Mouse (Mus musculus): ENCODE results near the gene Ptms.
A peak's percentile ranks its signal among the peaks of the same experiment; 100 is the strongest.

Gene Ptms

DNA sequence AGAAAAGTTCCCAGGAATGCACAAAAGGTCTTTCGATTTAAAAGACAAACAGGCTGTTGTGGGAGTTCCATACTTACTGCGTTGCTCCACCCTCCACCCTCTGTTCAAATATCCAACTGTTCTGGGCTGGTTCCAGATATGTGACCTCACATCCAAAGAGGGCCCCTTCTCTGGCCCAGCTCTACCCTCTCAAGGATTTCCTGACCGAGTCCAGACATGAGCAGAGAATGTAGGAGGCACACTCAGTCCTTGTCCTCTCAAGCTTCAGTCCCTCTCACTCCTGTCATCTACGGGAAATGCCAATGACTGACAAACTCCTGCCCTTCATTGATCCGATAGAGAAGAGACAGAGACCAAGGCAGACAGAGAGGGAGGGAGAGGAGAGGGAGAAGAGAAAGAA lies 6.0 kb upstream of the Ptms start:
- DNase-seq: peak; percentile 81 to 82

DNA sequence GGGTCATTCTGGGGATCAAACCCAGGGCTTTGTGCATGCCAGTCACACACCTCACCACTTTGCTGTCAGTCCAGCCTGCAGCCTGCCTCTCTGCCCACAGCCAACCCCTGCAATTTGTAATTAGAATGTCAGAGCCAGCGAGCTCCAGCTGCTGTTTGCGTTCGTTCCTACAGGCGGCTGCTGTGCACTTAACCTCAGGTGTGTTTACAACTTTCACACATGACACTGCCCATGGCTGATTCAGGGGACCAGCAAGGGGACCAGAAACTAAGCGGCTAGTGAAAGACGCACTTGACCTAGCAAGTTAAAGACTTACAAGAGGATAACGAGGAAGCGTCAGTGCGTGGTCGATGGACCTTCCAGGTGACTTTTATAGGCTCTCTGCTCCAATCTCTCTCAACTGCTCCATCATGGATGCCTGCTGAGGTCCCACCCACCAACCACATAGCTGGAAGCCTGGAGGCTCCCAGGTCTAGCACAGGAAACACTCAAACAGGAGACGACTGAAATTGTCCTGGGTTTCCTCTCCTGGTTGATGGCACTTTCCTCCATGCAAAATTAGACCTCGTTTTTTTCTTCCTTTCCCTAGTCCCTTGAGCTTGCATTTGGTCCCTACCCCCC lies 5.4 kb upstream of the Ptms start:
- DNase-seq: peak; percentile 51 to 67

DNA sequence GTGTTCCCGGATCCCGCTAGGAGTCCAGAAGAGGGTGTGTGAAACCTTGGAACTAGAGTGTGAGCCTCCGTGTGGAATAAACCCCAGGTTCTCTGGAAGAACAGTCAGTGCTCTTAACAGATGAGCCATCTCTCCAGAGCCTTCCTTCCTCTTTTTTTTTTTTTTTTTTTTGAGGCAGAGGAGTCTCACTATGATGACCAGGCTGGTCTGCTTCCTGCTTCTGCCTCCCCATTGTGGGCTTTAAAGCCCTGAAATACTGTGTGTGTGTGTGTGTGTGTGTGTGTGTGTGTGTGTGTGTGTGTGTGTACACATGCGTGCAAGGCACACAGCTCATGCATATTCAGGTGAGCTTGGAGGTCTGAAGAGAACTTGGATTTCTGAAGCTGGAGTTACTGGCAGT lies 1.6 kb upstream of the Ptms start:
- DNase-seq: no peak

DNA sequence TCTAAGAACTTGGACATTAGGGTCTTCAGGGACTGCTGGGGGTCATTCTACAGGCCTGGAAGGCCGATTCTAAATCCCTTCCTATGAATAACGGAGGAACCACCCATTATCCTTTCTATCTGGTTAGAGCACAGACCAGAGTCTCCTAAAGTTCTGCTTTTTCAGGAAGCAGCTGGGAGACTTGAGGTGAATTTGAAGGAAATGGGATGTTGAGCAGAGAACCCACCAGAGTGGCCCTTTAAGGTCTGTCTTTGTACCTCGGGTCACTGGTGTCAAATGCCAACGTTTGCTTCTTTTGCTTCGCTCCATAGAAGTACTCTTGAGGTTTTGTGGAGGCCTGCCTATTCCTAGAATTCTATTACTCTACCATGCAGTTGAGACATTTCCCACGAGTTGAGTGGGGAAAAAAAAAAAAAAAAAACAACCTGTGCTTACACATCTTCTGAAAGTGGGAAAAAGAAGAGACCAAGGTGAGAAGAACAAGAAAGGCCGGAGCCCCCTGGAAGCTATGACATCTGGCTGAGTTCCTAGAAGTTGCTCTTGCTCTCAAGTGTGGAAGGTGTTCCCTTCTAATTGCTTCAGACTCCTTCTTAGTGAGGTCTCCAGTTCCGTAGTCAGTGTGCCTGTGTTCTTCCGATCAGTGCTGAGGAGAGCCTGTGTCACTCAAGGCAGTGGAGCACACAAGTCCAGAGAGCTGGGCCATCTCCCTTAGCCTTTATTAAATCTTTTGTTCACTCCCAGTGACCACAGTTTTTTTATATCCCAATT lies 599 bp upstream of the Ptms start:
- no peak for DNase-seq

DNA sequence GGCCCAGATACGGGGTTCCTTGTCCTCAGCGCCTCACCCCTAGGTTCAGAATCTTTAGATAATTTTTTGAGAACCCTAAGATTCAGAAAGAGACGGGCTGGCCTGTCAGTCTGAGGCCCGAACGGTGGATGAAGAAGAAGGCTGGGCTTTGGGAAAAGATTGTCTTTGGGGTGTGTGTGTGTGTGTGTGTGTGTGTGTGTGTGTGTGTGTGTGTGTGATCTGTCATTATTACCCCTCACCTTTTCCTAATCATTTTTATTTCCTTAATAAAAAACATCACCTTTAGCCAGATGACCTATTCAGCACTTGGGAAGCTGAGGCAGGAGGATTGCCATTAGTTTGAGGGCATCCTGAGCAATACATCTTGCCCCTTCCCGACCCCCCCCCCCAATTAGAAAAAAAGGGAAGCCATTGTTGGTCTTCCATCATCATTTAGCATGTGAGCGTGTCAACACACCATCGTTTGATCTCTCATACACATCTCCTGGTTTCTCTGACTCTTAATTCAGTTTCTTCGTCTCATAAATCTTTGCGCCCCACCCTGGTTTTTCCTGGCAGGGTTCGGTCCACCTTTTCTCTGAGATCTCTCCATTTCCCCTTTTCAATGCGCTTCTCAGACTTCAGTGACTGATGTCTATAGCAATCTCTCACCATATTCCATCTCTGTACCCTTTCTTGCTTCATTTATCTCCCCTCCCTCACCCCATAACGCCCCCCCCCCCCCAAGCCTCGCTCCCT lies 844 bp downstream of the Ptms start:
- no peak for DNase-seq

DNA sequence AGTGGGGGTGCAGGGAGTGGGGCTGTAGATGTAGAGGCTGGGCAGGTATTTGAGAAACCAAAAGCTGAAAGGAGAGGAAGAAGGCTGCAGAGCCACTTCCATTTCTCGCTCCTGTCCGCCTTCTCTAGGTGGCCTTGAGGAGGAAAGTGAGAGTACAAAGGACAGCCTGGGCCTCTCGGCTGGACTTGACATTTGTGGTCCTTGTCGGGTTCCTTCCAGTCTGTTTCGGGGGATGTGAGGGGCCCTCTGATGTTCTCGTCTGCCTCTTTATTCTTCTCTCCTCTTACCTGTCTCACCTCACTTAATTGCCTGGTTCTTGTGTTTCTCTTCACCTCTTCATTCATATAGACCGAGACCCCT lies 1.6 kb downstream of the Ptms start:
- DNase-seq: no peak

DNA sequence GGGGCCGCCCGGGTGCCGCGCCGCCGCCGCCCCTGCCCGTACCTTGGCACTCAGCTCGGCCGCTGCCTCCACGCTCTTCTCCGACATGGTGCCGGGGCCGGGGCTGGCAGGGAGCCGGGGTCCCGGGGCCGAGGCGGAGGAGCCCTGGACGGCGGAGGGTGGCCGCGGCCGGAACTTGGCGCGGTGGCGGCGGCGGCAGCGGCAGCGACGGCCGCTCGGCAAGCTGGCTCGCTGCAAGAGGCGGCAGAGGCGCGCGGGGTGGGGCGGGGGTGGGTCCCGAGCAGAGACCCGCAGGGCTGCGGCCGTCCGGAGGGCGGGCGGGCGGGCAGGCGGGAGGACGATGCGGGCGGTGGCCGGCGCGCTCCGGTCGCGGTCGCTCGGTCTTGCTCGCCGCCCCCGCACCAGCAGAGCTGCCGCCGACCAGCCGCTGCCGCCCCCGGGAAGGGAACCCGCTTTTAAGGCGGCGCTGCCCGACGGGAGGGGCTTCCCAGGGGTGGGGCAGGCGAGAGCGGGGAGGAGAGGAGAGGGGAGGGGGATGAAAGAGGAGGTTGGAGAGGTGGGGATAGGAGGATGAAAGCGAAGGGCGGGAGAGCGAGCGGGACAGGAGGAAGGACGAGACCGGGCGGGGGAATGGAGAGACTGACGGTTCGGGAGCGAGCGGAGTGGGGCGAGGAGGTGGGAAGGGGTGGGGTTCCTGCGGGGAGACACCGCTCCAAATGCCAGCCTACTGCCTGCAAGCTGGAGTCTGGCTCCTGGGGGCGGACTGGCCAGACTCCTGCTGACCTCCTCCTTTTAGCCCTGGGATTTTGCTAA lies 2.2 kb downstream of the Ptms start:
- peak; percentile 94 to 96 for DNase-seq

DNA sequence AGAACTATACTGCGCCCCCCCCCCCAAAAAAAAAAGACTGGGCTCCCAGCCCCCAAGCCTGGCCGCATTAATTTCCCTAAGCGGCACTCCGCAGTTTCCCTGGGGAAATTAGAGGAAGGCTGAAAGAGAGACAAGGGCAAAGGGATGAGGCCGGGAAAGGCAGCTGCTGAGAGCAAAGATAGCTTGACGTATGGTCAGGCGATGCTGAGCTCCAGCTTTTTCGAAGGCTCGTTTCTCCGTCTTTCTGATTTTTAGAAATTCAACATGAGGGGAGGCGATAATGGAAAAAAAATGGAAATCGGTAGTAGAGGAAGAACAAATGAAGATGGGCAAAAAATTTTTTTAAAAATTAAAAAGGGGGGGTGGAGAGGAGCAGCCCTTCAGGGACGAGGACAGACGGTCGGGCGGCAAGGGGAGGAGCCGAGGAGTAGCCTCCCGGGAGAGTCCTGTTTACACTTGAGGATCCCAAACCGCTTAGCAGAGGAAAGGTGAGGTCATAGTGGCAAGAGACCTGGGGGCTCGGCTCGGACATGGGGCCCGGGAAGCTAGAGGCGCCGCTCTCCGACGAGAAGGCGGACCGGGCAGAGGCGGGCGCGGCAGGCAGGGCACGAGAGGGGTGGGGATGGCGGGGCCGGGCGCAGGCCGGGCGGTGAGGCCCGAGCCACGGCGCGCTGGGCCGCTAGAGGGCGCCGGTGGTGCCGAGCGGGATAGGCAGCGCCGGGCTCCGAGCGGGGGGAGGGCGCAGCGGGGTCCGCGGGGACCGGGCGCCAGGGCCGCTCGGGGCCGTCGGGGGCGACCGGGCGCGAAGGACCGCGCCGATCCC lies 3.0 kb downstream of the Ptms start:
- DNase-seq: peak; percentile 94 to 95

DNA sequence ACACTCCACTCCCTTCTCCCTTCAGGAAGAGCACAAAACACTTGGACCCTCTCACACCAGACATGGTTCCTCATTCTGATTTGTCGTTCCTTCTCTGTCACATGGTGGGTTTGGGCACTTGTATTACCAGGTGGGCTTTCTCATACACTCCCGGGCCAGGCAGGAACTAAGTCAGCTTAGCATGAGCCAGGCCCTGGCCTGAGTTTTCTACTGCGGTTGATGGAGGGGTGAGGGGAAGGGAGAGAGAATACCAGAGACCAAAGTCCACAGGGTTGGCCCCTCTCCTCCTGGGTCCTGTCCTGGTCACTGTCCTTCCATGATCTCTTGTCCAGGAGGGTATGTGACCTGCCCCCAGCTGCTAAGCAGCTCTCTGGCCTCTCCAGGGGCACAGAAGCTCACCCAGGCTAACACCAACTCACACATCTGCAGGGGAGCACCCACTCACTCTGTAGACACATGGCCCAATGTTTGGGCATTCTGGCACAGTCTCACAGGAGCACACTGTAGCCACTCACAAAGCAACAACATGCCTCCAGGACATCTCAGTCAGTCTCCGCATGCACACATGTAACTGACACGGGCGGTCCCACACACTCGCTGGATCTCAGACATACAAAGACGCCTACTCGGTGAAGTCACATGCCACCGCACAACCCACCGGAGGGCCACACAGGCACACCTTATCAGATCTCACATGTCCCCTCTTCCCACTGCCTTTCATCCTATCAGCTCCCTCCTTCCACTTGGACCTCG lies 3.8 kb downstream of the Ptms start:
- no peak for DNase-seq

DNA sequence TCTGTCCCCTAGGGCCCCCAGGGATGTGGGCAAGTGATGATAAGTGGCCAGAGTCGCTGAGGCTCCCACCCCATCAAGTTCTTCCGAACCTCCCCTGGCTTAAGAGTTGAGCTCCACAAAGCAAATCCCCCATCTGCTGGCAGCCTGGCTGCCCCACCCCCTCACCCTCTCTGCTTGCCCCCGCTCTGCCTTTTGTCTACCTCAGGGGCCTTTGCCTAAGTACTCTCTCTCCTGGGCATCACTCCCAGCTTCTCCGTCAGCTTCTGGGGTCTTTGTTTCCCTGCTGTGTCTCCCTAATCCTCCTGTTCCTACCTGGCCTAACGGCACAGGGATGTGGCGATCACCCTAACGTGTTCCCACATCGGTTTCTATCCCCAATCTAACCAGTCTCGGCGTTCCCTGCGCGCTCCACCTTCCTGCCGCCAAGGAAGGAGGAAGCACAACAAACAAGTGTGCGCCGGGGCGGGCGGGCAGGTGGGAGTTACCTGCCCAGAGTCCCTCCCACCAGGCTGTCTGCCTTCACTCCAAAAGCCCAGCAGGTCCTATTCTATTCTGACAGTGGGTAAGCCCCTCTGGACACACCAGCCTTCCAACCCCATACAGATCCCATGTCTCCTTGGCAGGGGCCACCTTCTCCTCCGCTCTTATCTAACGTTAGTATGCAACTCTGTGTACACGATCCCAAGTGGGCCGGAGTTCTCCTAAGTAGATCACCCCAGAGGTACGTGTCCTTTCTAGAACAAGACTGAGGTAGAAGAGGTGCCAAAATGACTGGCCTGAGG lies 4.6 kb downstream of the Ptms start:
- DNase-seq: peak; percentile 48 to 66

DNA sequence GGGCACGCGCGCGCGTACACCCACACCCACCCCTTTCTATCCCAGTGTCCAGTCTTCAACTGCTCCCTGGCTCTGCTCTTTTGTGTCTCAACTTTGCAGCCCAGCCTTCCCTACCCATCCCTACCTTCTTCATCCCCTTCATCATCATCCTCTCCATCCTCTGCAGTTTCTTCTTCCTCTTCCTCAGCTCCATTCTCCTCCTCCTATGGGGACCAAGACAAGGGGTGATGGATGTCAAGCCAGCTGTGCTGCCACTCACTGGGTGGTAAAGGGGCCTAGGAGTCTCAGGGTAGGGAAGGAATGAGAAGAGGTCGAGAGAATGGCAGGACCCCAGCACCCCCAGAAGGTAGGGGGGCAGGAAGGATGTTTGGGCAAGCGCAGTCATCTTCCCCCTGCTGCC lies 5.4 kb downstream of the Ptms start:
- no peak for DNase-seq

DNA sequence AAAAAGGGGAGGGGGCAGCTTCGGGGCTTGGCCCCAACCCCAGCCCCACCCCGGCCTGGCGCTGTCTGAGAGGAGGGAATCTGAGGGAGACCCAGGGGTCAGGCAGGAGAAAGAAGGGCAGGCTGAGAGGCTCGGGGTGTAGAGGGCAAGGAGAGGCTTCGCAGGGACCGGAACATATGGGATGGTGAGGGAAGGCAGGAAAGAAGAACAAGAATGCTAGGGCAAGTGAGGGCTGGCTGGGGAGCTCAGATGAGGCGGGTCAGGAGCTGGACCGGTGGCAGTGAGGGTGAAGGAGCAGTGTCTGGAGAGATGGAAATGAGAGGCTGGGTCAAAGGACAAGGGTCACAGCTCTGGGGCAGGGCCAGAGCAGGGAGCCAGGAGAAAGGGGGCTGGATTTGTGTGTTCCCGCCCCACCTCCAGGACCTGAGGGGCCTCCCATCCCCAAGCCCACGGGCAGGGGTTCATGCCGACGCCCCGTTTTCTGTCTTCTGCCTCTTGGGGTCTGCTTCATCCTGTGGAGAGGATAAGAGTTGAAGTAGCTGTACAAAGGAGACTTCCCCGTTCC lies 6.1 kb downstream of the Ptms start:
- DNase-seq: no peak

DNA sequence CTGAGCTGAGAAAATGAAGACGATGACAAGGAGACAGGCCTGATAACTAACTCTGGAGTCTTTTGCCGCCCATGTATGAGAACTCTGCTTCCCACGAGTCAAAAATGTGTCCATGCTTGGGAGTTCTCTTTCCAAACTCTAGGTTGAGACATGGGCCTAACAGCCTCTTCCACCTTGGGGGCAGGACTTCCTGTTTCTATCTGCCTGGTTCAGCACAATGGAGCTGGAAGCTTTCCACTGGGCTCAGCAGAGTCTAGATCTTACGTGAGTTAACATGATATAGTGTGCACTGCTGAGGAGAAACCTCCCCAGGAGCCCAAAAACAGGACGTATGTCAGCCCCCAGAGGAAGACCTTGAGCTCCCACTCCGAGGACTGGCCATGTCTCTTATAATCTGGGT lies 6.7 kb downstream of the Ptms start:
- DNase-seq: no peak

DNA sequence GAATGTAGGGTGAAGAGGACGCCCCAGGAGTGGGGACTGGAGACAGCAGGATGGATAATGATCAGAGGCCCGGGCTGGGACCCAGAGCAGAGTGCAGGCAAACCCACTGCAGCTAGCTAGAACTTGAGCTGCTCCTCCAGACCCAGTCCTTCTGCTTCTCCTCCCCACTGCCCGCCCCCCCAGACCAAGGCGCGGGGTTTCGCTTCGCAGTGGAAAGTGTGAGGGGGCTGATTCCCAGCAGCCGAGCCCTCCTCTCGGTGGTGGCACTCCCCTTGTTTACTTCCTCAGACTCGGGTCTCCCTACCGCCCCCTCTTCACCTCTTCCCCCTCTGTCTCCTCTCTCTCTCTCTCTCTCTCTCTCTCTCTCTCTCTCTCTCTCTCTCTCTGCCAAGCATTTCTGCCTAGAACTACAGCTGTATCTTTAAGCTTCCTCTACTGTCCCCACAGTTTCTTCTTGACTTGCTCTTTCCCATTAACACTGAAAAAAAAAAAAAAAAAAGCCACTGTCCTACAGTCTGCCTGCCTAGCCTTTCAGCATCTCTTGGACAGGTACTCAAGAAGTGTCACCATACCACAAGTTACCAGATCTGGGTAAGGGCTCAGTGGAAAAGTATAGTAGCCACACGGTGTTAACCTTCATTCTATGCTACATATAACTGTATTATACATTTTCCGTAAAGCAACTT lies 8.2 kb downstream of the Ptms start, which contains the start of gene Lag3:
Lag3 (minus strand) TSS at position 173 of the 686 bp plus-strand sequence.
- DNase-seq: peak; percentile 25 to 55

DNA sequence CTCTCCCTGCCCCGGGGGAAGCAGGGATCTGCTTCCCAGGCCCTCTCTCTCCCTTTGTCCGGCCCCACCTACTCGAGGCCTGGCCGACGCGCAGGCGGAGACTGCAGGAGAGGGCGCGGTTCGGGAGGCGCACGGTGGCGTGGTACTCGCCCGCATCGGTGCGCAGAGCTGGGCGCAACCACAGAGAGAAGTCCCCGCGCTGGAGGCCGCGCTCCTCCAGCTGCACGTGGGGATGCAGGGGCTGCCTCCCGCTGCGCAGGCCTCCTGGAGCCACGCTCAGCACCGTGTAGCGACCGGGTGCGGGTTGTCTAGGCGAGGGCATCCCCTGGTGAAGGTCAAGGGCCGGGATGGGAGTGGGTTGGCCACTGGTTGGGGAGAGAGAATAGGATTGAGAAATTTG lies 9.9 kb downstream of the Ptms start:
- DNase-seq: peak in 1 of 2 experiments; percentile 32

DNA sequence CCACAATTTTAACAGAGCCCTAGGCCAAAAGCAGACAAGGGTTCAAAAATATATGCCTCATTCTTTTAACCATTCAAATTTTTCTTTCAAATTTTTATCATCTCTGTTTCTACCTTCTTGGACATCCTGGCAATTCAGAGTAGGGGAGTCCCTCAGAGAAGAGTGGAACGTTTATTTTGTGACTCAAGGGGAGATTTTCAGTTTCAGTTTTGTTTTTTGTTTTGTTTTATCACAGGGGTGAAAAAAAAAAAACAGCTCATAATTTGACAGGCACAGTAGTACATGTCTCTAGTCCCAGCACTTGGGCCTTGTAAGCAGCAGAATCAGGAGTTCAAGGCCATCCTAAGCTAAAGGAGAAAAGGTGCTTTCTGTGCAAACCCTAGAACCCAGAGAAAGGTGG lies 12.1 kb downstream of the Ptms start:
- no peak for DNase-seq

DNA sequence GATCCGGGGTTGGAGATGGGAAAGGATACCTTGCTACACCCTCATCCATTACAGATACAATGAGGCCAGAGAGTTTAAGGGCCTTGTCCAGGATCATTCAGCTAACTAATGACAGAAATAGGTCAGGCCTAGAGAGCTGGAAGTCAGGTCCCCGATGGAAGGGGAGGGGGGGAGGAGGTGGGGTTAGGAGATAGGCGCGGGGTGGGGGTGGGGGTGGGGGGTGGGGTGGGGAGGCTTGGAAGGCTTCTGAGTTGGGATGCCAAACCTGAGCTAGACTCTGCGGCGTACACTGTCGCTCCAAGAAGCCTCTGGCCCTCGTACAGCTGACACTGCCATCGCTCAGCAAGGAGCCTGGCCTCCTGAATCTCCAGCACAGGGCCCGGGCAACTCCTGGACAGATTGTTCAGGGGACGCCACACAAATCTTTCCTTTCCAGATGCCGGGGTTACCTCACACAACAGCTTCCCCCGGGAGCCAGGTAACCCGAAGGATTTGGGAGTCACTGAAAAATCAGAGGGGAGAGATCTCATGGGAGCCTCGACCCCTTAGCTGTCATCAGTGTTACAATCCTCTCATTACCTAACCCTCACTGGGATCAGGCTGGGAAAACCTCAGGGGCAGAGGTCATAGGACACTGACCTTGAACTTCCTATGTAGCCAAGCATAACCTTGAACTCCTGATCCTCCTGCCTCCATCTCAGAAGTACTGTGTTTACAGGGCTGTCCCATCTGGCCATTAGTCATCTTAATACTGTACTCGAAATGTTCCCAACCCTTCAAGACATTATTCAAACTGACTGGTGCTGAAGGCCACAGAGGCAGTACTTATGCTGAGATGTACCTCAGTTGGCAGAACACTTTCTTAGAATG lies 14.7 kb downstream of the Ptms start:
- no peak for DNase-seq

DNA sequence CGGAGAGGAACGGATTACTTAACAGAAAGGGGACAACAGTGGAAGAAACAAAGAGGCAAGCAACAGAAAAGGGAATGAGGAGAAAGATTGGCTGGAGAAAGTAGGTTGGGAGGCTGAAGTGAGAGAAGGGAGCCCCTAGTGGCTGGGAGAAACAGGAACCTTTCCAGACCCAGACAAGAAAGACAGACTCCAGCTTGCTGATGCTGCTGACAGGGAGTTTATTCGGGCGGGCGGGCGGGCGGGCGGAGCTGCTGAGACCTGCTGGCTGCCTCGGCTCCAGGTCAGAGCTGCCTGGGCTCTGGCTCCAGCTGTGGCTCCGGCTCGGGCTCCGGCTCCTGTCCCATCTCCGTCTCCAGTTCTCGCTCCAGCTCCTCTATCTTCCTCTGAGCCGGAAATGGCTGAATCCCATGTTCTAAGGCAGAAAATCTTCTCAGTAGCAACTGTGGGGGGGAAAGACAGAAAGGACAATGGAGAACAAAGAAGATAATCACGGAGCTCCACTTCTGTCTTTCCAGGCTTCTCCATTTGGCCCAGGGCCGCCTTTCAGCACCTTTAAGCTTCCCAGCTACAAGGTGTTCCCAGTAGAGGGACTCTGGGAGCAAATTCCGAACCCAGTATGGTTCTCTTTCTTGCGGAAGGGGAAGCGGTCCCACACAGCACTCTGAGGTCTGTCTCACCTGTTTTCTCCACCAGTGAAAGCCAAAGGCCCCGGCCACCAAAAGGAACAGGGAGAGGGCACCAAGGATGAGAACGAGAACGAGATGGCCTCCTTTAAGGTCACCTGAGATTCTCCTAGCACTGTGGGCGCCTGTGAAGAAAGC lies 15.5 kb downstream of the Ptms start:
- peak; percentile 77 to 79 for DNase-seq
